Mouse (Mus musculus): Measurements from ENCODE around the gene Pald1.

- TF ChIP-seq CTCF (IDR thresholded peaks at IDR 0.05; ENCODE audit: control insufficient read depth, insufficient read depth, insufficient replicate concordance, low read depth, low read length) (no peak), POLR2A (IDR thresholded peaks at IDR 0.05; ENCODE audit: control insufficient read depth, low read depth, low read length) (no peak)
Observed at GRCm38 (mm10) chr10:61331046-61331445, 52.3 kb downstream of the Pald1 start.
